Mouse (Mus musculus) thymus, postnatal 36 days (tissue): ENCODE results near the gene Rorc.

Experiments
- DNase-seq, 2 experiments: peaks; one replicate each; pipeline ENCODE4 v3.0.0; 2022; ENCODE audit warnings: mixed read lengths in 2 of 2

Gene Rorc

GRCm38 (mm10) chr3:94372641-94373040 is at the start of gene Rorc:
Rorc (plus strand) TSS chr3:94372794.
- DNase-seq, result peak in 1 of 2 experiments; percentile 35

DNA sequence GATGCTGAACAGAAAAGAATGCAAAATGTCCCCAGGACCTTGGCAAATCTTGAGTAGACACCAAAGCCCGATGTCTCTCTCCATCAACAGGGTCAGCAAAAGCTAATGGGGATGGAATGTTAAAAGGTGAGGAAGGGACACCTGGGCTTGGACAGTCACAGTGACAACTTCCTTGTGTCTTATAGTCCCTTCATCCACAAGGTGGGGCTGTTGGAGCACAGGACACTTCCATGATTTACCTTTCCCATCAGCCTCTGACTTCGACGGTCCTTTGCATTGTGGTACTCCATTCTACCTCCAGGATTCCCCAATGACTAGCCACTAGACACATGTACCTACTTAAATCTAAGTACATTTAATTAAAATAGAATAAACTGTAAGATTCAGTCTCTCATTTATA is 43.9 kb upstream of the Rorc start:
- no peak for DNase-seq

DNA sequence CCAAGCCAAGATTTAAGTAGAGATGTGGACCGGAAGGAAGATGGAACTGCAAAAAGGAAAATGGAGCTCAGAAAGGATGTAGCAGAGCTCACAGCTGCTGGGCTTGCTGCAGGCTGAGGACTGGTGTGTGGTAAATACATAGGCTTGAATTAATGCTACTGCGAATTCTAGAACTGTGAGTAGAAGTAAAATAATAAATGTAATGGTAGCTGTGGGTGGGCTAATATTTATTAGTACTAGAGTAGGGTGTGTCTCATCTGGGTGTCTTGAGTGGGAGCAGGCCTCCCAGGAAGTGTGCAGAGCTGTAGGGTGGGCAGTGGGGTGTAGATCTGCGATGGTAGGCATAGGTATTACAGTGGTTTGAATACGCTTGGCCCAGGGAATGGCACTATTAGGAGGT is 38.2 kb upstream of the Rorc start:
- DNase-seq, result no peak

DNA sequence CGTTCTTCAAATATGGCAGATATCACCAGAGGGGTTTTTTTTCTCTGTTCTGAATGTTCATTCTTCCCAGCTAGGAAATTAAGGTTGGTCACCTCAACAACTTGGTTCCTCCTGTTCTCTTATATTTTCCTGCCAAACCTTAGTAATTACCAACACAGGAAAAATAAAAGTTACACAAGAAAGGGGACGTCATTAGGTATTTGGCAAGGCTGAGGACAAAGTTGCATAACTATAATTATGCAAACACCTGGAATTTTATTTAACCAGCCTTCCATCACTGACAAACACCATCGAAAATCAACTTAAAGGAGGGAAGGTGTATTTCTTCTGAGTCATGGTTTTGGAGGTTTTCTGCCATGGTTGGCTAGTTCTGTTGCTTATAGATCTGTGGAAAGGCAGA is 34.1 kb upstream of the Rorc start:
- no peak for DNase-seq

DNA sequence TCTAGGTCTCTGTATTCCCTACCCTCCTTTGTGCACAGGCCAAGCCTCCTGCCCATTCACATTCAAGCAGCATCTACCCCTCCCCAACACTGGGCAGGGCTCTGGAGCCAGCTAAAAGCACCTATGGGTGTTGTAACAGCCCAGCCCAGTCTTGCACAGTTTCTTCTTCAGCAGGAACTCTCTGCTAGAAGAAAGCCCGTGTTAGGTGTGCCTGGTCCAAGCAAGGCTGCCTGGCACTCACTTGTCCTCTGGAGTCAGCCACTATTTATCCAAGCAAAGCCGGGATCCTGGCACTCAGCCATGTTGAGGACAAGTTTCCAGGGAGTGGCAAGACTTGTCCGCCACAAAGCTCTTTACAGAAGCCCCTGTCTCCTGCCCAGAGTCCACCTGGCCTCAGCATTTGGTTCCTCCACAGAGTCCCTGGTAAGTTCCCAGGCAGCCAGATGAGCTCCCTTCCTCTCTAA is 30.6 kb upstream of the Rorc start, which contains the start of gene Them5:
Gene Them5, plus strand, starts transcription at position 141 of the 464 bp plus-strand sequence.
- DNase-seq, result no peak

DNA sequence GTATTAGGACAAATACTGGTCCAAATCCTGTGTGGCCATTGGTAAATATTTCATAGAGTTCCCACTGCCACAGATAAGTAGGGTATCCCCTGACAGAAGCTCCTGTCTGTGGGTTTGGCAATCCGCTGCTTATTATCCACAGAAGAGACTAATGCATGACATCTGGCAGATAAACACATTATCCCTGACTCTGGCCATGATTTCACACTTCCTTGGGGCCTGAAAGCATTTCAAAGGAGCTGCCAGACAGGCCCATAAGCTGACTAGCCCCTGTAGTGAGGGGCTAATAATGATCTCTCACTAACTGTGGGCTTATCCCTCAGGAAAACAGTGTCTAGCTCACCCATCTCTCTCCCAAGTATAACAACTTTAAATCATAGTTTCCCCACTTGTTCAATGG is 30.0 kb upstream of the Rorc start:
- no peak for DNase-seq

DNA sequence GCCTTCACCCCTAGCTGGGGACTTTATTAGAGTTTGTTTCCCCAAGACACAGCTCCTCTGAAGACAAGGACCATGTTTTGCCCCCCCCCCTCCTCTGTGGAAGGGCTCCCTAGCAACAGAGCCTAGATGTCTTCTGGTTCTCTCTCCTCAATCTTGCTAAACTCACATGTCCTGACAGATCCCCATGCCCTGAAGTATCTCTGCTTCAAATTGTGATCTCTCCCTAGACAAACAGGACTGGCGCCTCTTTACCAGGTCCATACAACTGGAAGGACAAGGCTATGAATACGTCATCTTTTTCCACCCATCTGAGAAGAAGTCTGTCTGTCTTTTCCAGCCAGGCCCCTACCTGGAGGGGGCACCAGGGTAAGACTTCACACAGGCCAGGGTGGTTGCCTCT is 28.4 kb upstream of the Rorc start:
- no peak for DNase-seq

DNA sequence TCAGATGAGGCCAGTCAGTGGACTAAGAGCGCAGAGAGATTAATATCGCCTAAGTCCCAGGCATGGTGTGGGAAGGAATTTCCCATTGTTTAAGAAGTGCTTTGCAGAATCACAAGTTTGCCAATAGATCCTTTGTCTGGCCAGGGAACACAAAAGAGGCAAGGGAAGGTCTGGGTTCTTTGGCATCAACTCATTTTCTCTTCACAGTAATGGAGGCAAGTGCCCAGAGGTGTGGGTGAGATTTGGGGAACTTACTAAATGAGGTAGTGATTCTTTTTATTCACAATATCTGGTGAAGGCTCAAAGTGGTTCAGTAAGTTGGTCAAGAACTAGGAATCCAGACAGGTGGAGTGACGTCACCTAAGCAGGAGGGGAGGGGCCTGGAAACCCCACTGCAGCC is 27.7 kb upstream of the Rorc start:
- no peak for DNase-seq

GRCm38 (mm10) chr3:94348146-94348545 is 24.4 kb upstream of the Rorc start:
- peak in 1 of 2 experiments; percentile 34 for DNase-seq

DNA sequence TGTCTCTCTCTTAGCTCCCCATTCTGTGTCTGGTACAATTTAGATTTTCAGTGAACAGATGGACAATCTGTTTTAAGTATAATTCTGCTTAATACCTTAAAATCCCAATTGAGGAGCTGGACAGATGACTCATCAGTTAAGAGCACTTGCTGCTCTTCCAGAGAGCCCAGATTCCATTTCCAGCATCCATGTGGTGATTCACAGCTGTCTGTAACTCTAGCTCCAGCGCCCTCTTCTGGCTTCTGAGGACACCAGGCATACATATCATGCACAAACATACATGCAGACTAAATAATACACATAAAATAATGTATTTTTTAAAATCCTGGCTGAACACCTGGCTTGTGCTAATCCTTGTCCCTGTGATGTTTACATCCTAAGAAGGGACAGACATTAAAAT is 11.8 kb upstream of the Rorc start:
- peak in 1 of 2 experiments; percentile 33 for DNase-seq

DNA sequence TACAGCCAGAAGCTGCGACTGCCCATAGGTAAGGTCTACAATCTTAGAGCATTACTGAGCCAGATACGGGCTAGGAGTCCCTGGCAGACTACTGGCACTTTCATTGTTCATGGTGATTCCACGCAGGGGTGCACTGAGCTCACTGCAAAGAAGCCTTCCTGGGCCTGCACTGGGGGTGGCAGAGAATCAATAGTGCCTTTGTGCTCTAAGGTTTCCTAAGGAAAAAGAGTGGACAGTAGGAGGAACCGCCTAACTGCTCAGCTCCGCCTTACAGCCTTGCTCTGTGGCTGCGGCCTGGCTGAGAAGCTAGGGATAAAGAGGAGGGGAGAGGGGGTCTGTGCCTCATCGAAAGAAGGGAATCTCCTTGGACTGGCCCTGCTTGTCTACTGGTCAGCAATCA is 10.5 kb upstream of the Rorc start, which contains the start of gene C2cd4d:
Gene C2cd4d, plus strand, starts transcription at position 301 of the 400 bp plus-strand sequence.
- no peak for DNase-seq

DNA sequence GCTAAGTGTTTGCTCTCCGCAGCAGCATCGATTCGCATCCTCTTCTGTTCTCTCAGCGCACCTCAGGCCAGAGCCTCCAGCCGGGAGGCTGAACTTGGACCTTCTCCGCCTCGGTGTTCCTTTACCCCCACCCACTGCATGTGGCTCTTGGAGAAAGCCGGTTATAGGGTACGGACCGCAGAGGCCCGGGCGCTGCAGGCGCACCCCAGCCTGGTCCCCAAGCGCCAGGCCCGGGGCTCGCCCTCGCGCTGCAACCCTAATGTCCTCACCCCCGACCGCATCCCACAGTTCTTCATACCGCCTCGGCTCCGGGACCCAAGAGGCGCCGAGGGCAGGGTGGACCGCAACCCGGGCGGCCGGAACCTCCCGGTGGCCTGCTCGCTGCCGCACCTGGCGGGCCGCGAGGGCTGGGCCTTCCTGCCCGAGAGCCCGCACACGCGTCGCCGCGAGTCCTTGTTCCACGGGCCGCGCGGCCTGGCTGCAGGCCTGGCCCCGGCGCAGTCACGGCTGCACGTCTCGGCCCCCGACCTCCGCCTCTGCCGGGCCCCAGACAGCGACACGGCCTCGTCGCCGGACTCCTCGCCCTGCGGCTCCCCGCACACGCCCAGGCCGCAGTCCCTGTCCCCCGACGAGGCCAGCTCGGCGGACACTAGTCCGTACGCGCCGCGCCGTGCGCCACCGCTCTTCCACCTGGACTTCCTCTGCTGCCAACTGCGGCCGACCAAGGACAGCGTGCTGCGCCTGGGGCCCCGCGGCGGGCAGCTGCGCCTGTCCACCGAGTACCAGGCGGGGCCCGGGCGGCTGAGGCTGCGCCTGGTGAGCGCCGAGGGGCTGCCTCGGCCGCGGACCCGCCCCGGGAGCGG is 9.1 kb upstream of the Rorc start:
- DNase-seq, result peak in 1 of 2 experiments; percentile 38

DNA sequence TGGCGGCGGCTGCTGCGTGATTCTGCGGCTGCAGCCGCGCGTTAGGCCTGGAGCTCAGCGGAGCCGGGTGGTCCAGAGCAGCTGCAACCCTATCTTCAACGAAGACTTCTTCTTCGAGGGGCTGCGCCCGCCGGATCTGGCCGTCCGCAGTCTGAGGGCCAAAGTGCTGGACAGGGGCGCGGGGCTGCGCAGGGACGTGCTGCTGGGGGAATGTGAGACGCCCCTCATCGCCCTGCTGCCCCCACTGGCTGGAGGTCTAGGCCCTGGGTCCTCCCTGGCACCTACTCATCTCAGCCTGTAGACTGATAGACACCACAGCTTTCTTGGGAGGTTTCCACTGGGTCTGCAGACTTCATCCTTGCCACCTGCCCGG is 8.5 kb upstream of the Rorc start:
- peak in 1 of 2 experiments; percentile 39 for DNase-seq

DNA sequence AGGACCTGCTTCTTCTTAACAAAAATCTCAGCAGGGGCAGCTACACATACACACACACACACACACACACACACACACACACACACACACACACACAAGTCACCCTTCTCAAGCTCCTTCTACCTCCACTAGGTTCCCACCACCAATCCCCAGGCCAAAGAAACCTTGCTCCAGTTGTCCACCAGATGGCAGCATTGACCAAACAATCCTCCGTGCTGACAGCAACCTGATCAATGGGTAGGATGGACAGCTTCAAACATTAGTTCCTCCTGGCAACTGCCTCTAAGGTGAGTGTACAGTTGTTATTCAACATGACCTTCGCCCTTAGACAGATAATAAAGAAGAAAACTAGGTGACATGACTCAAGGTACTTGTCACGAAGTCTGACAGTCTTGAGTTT is 5.8 kb upstream of the Rorc start:
- peak; percentile 77 to 80 for DNase-seq

GRCm38 (mm10) chr3:94367511-94367910 is 5.1 kb upstream of the Rorc start:
- no peak for DNase-seq

DNA sequence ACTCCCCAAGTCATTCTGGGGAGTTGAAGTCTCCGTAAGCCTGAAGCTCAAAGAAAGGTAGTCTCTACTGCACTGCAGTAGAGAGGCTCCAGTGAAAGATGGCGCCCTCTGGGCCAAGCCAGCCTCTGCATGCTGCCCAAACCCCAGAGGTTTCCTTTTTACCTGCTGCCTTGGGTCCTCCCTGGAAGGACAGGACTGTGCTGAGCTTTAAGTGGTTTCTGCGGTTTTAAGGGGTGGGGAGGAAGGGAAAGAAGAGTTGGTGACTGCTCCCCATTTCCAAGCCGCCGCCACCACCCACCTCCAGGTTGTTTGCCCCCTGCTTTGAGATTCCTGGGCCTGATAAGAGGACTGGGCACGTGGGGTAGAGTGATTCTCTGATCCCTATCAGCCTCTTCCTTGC is 4.0 kb upstream of the Rorc start:
- DNase-seq, result peak in 1 of 2 experiments; percentile 52

GRCm38 (mm10) chr3:94369709-94370108 is 2.9 kb upstream of the Rorc start:
- no peak for DNase-seq

DNA sequence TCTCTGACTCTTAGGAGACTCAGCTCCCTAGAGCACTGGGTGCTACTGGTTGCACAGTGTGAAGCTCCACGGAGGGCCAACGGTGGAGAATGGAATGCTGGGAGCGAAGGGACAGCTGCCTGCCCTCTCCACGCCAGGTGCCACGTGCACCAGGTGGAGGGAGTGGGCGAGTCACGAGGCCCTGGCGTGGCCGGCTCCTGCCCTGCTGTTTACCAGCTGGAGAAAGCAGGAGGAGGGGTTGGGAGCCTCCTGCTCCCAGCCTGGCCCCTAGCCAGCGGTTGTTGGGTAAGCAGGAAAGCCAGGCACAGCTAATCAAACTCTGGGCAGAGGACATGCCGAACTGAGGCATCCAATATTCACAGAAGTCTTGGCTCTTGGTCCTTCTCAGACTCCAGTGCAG is 957 bp upstream of the Rorc start:
- DNase-seq, result peak in 1 of 2 experiments; percentile 26

- no peak for DNase-seq
Observed at GRCm38 (mm10) chr3:94372038-94372437, 556 bp upstream of the Rorc start.

GRCm38 (mm10) chr3:94373090-94373489 is 496 bp downstream of the Rorc start:
- peak in 1 of 2 experiments; percentile 50 for DNase-seq

- DNase-seq, result peak; percentile 49 to 68
Observed at GRCm38 (mm10) chr3:94373597-94374011, 1.0 kb downstream of the Rorc start.

DNA sequence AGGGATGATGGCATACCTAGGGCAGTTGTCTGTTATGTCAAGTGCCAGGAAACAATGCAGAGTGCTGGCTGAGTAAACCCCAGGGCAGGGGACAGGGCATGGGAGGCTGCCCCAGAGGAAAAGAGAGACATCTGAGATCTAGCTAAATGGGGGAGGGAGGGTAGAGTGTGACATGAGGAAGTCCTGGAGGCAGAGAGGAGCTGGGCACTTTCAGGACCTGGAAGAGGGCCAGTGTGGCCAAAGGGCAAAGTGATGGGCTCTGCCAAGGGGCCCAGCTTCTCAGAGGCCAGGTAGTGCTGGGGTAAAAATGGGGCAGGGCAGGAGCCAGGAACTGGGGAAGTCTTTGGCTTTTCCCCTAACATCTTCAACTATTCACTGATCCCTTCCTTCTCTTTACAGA is 2.0 kb downstream of the Rorc start:
- peak in 1 of 2 experiments; percentile 42 for DNase-seq

DNA sequence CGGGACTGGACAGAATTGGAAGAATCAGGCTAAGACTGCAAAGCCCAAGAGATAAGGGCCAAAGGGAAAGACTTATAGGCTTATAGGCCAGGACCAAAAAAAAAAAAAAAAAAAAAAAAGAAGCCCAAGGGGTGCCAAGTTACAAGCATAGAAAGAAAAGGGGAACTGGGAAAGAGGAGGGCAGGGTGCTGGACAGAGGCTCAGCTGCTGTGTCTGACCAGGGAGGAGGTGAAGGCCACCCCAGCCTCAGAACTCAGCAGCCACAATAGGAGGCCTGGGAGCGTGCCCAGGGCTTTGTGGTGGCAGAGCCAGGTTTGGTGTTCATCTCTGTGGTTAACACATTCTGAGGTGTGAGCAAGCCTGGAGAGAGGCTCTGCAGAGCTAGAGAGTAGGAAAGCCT is 2.6 kb downstream of the Rorc start:
- DNase-seq, result peak in 1 of 2 experiments; percentile 57

DNA sequence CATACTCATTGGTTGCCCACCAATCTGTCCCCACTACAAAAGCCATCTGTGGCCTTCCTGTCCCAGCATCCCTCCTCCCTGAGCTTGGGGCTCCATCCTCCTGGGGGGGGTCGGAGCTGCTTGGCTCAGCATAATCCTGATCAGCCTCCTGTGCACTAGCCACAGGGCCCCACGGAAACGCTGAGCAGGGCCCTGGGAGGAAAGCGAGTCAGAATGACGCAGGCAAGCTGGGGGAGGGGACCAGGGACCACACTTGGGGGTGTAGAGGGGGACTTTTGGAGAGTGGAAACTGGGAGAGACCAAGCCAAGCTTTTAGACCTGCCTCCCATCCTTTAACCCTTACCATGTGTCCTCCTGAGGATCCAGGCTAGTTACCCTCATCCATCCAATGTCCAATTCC is 3.3 kb downstream of the Rorc start:
- peak; percentile 72 to 84 for DNase-seq
